In genomic region chr4:32363488-32363984, GRCm38 (mm10) we compare ENCODE assay signal across 10 mouse cellular contexts.
DNase-seq lines count a peak whose midpoint lies in the region; ATAC-seq and TF ChIP-seq lines count a peak whose summit lies in the region.
"Had no signal": no experiment of that assay in that cellular context is flagged by ENCODE, and none has a peak within 500 bp of the region (broad histone marks: within the 10 kb centered on the region; RNA-seq: fewer than 3 reads in every experiment).

No protein-coding gene starts in this region.

- peak; percentile 33 to 64 for DNase-seq in lung, adult 18-20 months
- no peak for DNase-seq in lung, postnatal 25 days (ENCODE audit: low spot score)
- peak; percentile 26 for DNase-seq in embryo, embryonic 11 days
- no peak for DNase-seq in limb, embryonic 10.5 days (ENCODE audit: low spot score)
- peak; percentile 51 for DNase-seq in thymus, adult 2 months
- no peak for DNase-seq in Muller cell, postnatal 12 days (ENCODE audit: inconsistent ontology term)
- DNase-seq in frontal cortex, postnatal 10 days (ENCODE audit: low spot score in 2 of 2): no peak
- DNase-seq: right cerebral cortex, postnatal 4 days had no signal

- peaks cover 80% of the 10 kb centered on the region for H3K4me1 ChIP-seq in limb, embryonic 10.5 days
- peaks cover 18% of the 10 kb centered on the region for H3K4me1 ChIP-seq in thymus, adult 2 months (replicated peaks; ENCODE audit: control insufficient read depth, insufficient read depth, low read length)
- no peaks in the 10 kb centered on the region for H3K4me1 ChIP-seq in intestine, embryonic 15.5 days (replicated peaks)

- TF ChIP-seq CTCF in thymus, adult 2 months (IDR thresholded peaks at IDR 0.05; ENCODE audit: borderline replicate concordance, control insufficient read depth, extremely low read depth, insufficient read depth, low read length, poor library complexity): no peak

- peaks cover 7% of the 10 kb centered on the region; the same call in 1 of the 2 replicates for H3K36me3 ChIP-seq in limb, embryonic 10.5 days
- no peaks in the 10 kb centered on the region for H3K36me3 ChIP-seq in thymus, adult 2 months (ENCODE audit: control insufficient read depth, insufficient read depth, low read length)
- H3K36me3 ChIP-seq in intestine, embryonic 15.5 days: no peaks in the 10 kb centered on the region
- H3K36me3 ChIP-seq: liver, embryonic 15.5 days had no signal

- WGBS in limb, embryonic 10.5 days: 28% methylated on average over 14 of the region's 14 CpGs
- 27% methylated on average over 14 of the region's 14 CpGs for WGBS in thymus, adult 2 months
- WGBS in intestine, embryonic 15.5 days: 57% methylated on average over 14 of the region's 14 CpGs

- no peak for ATAC-seq in intestine, embryonic 15.5 days

- H3K9ac ChIP-seq in intestine, embryonic 15.5 days: no peak overlapping the region
- H3K9ac ChIP-seq: liver, embryonic 15.5 days had no signal

- H3K4me3 ChIP-seq in limb, embryonic 10.5 days: no peak overlapping the region
- no peak overlapping the region for H3K4me3 ChIP-seq in thymus, adult 2 months (ENCODE audit: control insufficient read depth, insufficient read depth, low read length)
- H3K4me3 ChIP-seq in intestine, embryonic 15.5 days (replicated peaks): no peak overlapping the region
- H3K4me3 ChIP-seq: liver, embryonic 15.5 days had no signal

- no peaks in the 10 kb centered on the region for H3K9me3 ChIP-seq in limb, embryonic 10.5 days (replicated peaks)
- H3K9me3 ChIP-seq in intestine, embryonic 15.5 days: no peaks in the 10 kb centered on the region
- H3K9me3 ChIP-seq: liver, embryonic 15.5 days had no signal

- H3K4me2 ChIP-seq in intestine, embryonic 15.5 days (replicated peaks): no peak overlapping the region
- H3K4me2 ChIP-seq: liver, embryonic 15.5 days had no signal

- no peaks in the 10 kb centered on the region for H3K27me3 ChIP-seq in limb, embryonic 10.5 days (ENCODE audit: low read depth, poor library complexity, severe bottlenecking)
- H3K27me3 ChIP-seq in thymus, adult 2 months (ENCODE audit: control insufficient read depth, insufficient read depth, low read length): no peaks in the 10 kb centered on the region
- H3K27me3 ChIP-seq in intestine, embryonic 15.5 days (replicated peaks): no peaks in the 10 kb centered on the region
- H3K27me3 ChIP-seq: liver, embryonic 15.5 days had no signal

- 0 out of 2 replicates have a peak, but pooled peaks have one; percentile 15 for TF ChIP-seq POLR2A in thymus, adult 2 months (IDR thresholded peaks at IDR 0.05; ENCODE audit: control insufficient read depth, extremely low read depth, insufficient read depth, low read length, poor library complexity)

- H3K27ac ChIP-seq in limb, embryonic 10.5 days: 0 out of 2 replicates have a peak overlapping the region, but pooled peaks have one; percentile 28
- H3K27ac ChIP-seq in thymus, adult 2 months (ENCODE audit: control insufficient read depth, insufficient read depth, low read length): peak overlapping the region; percentile 50
- no peak overlapping the region for H3K27ac ChIP-seq in intestine, embryonic 15.5 days
- H3K27ac ChIP-seq: liver, embryonic 15.5 days had no signal

Comparison
In these comparisons a context has a peak if more than half of its experiments do, and no peak if none do; other contexts are left out.
1. DNase-seq: peak in lung, adult 18-20 months (2 of 2), embryo, embryonic 11 days (single experiment) and thymus, adult 2 months (single experiment); none in lung, postnatal 25 days (single experiment), limb, embryonic 10.5 days (single experiment), Muller cell, postnatal 12 days (single experiment) and frontal cortex, postnatal 10 days (0 of 2).